Mouse (Mus musculus): ENCODE data around the gene Snurf. TPM values are rescaled to one million over a fixed set of nuclear protein-coding genes. Genes with fewer than 3 reads are reported as not detected.

Gene Snurf
- polyA plus RNA-seq, 1 experiment from 2014 or later = 41.2 TPM

Other genes with a start within 250 kb of the Snurf start
- 0.19 and 0.64 TPM in 2 replicates for gene Gm38393, start within 50 bp of the Snurf start, polyA plus RNA-seq (2016; fragmentation: Nextera tagmentation; extraction: Ambion mirVana)
- gene Snrpn, start 135.2 kb upstream of the Snurf start, polyA plus RNA-seq (2016; fragmentation: Nextera tagmentation; extraction: Ambion mirVana) = 58.6 and 60.7 TPM in 2 replicates